Mouse (Mus musculus): ENCODE data around the gene Prr5. TPM values are rescaled to one million over a fixed set of nuclear protein-coding genes. Genes with fewer than 3 reads are reported as not detected.

The Prr5 gene
- polyA plus RNA-seq, 1 experiment from 2014 or later = 12.1 TPM

DNA sequence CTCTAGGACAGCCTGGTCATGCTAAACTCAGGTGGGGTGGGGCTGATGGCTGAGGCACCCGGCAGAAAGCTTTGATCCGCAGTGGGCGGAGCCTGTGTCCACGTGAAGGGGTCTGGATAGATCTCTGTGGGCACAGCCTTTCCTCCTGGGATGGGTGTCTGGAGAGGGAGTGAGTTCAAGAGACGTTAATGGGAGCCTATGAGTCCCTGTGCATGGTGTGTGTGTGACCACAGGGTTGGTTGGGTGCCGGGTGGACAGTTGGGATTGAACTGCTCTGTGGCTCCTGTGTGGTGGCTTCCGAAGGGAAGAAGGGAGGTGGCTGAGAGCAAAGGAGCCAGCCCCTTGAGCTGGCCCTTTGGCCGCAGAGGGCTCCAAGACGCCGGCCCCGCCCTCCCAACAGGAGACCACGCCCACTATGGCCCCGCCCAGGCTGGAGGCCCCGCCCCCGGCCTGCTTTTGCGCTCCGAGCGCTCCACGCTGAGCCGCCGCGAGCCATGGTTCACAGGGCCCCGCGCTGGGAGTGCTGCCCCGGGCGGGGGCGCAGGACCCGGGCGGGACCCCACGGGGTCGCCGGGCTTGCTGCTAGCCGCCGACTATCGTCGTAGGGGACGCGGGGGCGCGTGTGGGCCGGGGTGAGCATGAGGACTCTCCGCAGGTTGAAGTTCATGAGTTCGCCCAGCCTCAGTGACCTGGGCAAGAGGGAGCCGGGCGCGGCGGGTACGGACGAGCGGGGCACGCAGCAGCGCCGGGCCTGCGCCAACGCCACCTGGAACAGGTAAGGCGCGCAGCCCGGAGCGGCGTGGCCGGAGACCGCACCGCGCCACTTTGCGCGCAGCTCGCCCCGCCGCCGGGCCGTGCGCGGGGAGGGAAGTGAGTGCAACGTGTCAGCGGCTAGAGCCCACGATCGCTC lies 11.4 kb downstream of the Prr5 start:
- H3K4me2 ChIP-seq (replicated peaks; ENCODE audit: low read depth, low read length) = peak overlapping the region; percentile 99
- peak overlapping the region; percentile 60 for H3K4me3 ChIP-seq (ENCODE audit: low read depth, low read length)
- DNase-seq (ENCODE audit: low spot score) (peak; percentile 89), ATAC-seq (ENCODE audit: low FRiP score) (peak; percentile 69)
- H3K4me1 ChIP-seq (replicated peaks; ENCODE audit: control insufficient read depth, insufficient read depth, low read length) = no peaks in the 10 kb centered on the region; the same call in 1 of the 2 replicates
- peak overlapping the region; percentile 17; the same call in 1 of the 2 replicates for H3K9ac ChIP-seq (ENCODE audit: low read depth, low read length)
- H3K36me3 ChIP-seq (ENCODE audit: control insufficient read depth, insufficient read depth, low read length) = no peaks in the 10 kb centered on the region
- peaks cover 2% of the 10 kb centered on the region; the same call in 1 of the 2 replicates for H3K27me3 ChIP-seq (ENCODE audit: control insufficient read depth, insufficient read depth, low read length)
- no peak overlapping the region for H3K27ac ChIP-seq (ENCODE audit: low read depth, low read length)
- WGBS = under 1% methylated on average over 65 of the region's 77 CpGs
- H3K9me3 ChIP-seq (ENCODE audit: control insufficient read depth, low read length) = no peaks in the 10 kb centered on the region

DNA sequence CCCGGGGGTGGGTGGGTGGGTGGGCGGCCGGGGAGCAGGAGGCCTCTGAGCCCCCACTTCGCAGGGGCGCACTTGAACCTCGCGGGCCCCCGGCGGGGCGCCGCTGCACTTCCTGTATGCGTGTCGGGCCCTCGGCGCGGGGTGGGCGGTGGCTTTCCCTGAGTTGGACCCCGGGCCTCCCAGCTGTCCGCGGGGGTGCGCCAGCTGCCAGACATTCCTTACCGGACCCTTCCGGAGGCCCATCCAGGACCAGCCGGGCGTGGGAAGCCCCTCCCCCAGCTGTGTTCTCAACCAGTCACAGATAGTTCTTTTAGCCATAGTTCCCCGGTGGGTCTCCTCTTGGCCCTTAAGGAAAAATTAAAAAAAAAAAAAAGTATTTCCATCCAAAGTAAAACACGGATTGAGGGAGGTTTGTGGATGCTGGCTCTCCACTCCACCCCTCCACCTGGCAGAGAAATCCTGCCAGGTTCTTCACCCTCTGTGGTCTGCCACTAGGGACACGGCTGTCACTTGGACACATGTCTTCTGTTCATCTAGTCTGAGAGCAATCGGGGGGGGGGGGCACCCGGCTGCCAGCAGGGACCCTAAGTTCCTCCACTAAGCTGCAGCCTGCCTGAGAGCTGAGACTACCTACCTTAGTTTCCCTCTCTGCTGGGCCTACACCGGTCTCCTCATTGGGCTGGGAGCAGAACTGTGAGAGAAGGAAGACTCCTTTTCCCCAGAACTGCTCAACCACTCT lies 12.2 kb downstream of the Prr5 start:
- DNase-seq (ENCODE audit: low spot score) = peak; percentile 67
- H3K27ac ChIP-seq (ENCODE audit: low read depth, low read length) = no peak overlapping the region
- H3K4me2 ChIP-seq (replicated peaks; ENCODE audit: low read depth, low read length) = peak overlapping the region; percentile 99
- WGBS = 3% methylated on average over 27 of the region's 31 CpGs
- H3K36me3 ChIP-seq (ENCODE audit: control insufficient read depth, insufficient read depth, low read length) = no peaks in the 10 kb centered on the region
- H3K9ac ChIP-seq (ENCODE audit: low read depth, low read length) = no peak overlapping the region; the same call in 1 of the 2 replicates
- H3K9me3 ChIP-seq (ENCODE audit: control insufficient read depth, low read length) = no peaks in the 10 kb centered on the region
- ATAC-seq (ENCODE audit: low FRiP score) = peak; percentile 17; the same call in 1 of the 2 replicates
- no peaks in the 10 kb centered on the region; the same call in 1 of the 2 replicates for H3K4me1 ChIP-seq (replicated peaks; ENCODE audit: control insufficient read depth, insufficient read depth, low read length)
- H3K27me3 ChIP-seq (ENCODE audit: control insufficient read depth, insufficient read depth, low read length) = peaks cover 2% of the 10 kb centered on the region; the same call in 1 of the 2 replicates
- H3K4me3 ChIP-seq (ENCODE audit: low read depth, low read length) = peak overlapping the region; percentile 60

DNA sequence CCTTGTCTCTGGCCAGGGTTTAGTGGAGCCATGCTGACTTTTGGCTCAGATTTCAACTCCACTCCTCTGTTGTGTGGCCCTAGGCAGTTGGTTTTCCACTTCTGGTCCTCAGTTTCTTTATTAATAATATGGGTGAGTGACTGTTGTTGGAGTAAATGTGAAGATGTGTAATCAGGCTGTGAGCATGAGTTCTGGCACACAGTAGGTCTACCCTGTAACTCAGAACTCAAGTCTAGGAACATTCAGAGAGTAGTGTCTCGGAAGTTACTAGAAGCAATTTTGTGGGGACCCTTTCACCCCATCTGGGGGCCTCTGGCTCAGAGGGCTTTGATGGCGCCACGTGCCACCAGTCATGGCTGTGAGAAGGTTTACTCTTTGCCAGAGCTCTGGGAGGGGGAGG lies 12.8 kb downstream of the Prr5 start:
- Histone ChIP-seq H3K9ac (ENCODE audit: low read depth, low read length) (no peak overlapping the region), H3K4me1 (replicated peaks; ENCODE audit: control insufficient read depth, insufficient read depth, low read length) (no peaks in the 10 kb centered on the region; the same call in 1 of the 2 replicates), H3K9me3 (ENCODE audit: control insufficient read depth, low read length) (no peaks in the 10 kb centered on the region), H3K27me3 (ENCODE audit: control insufficient read depth, insufficient read depth, low read length) (peaks cover 2% of the 10 kb centered on the region; the same call in 1 of the 2 replicates), H3K4me3 (ENCODE audit: low read depth, low read length) (no peak overlapping the region), H3K27ac (ENCODE audit: low read depth, low read length) (no peak overlapping the region), H3K4me2 (replicated peaks; ENCODE audit: low read depth, low read length) (no peak overlapping the region; the same call in 1 of the 2 replicates), H3K36me3 (ENCODE audit: control insufficient read depth, insufficient read depth, low read length) (no peaks in the 10 kb centered on the region)
- 67% methylated on average over 3 of the region's 3 CpGs for WGBS
- no peak for ATAC-seq (ENCODE audit: low FRiP score)
- no peak for DNase-seq (ENCODE audit: low spot score)

DNA sequence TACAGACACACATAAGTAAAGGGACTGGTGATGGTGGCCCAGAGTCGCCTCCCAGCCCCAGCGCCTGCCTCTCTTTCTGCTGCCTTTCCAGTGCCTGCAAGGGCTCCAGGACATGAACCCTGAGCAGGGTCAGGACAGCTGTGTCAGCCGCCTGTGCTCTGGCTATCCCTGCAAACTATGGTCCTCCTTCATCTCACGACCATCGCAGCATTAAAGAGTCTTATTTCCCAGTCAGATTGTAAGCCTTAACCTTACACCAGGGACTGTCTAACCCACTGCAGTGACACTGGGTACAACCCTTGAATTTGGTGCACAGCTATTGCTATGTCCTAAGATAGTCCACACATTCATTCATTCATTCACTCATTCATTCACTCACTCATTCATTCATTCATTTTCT lies 13.4 kb downstream of the Prr5 start:
- Histone ChIP-seq H3K9me3 (ENCODE audit: control insufficient read depth, low read length) (no peaks in the 10 kb centered on the region), H3K27ac (ENCODE audit: low read depth, low read length) (no peak overlapping the region), H3K4me2 (replicated peaks; ENCODE audit: low read depth, low read length) (no peak overlapping the region), H3K4me3 (ENCODE audit: low read depth, low read length) (no peak overlapping the region), H3K4me1 (replicated peaks; ENCODE audit: control insufficient read depth, insufficient read depth, low read length) (no peaks in the 10 kb centered on the region; the same call in 1 of the 2 replicates), H3K36me3 (ENCODE audit: control insufficient read depth, insufficient read depth, low read length) (no peaks in the 10 kb centered on the region), H3K27me3 (ENCODE audit: control insufficient read depth, insufficient read depth, low read length) (peaks cover 2% of the 10 kb centered on the region; the same call in 1 of the 2 replicates), H3K9ac (ENCODE audit: low read depth, low read length) (no peak overlapping the region)
- 77% methylated on average over 5 of the region's 5 CpGs for WGBS
- no peak for ATAC-seq (ENCODE audit: low FRiP score)
- DNase-seq (ENCODE audit: low spot score) = no peak

DNA sequence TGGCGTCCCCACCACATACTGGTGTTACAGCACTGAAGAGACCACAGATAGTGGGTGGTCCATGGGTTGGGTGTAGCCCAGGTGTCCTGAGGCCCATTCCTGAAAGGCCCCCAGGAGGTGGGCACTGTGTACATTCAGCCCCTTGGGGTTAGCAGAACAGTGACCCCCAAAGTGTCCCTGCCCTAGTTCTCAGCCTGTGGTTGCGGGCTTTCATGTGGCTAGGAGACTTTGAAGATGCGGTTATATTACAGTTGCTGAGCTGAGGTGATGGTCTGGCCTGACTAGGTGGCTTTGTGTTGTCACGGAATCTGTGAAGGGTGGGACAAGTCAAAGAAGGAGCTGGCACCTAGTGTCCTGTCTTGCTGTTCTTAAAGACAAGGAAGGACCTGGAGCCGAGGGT lies 15.1 kb downstream of the Prr5 start:
- Histone ChIP-seq H3K27ac (ENCODE audit: low read depth, low read length) (no peak overlapping the region), H3K36me3 (ENCODE audit: control insufficient read depth, insufficient read depth, low read length) (no peaks in the 10 kb centered on the region), H3K4me2 (replicated peaks; ENCODE audit: low read depth, low read length) (no peak overlapping the region), H3K9ac (ENCODE audit: low read depth, low read length) (no peak overlapping the region), H3K9me3 (ENCODE audit: control insufficient read depth, low read length) (no peaks in the 10 kb centered on the region), H3K27me3 (ENCODE audit: control insufficient read depth, insufficient read depth, low read length) (peaks cover 2% of the 10 kb centered on the region; the same call in 1 of the 2 replicates), H3K4me3 (ENCODE audit: low read depth, low read length) (no peak overlapping the region), H3K4me1 (replicated peaks; ENCODE audit: control insufficient read depth, insufficient read depth, low read length) (no peaks in the 10 kb centered on the region; the same call in 1 of the 2 replicates)
- ATAC-seq (ENCODE audit: low FRiP score) (no peak), DNase-seq (ENCODE audit: low spot score) (no peak)
- WGBS = 65% methylated on average over 5 of the region's 5 CpGs

DNA sequence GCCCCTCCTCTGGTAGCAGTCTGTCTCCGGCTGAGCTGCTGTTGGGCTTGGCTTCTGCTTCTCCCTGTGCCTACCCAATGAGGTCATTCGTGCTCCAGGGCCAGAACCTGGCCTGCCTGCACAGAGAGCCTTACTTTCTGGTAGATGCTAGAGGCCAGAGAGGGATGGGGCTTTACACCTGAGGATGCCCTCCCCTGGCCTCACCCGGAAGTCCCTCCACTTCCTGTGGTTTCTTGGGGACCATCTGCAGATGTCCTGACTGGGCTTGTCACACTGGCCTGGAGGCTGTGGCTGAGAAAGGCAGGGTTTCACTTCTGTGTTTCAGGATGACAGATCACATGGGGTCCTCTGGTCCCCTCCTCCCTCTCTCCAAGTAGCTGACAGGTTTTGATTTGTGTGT lies 16.0 kb downstream of the Prr5 start:
- Histone ChIP-seq H3K36me3 (ENCODE audit: control insufficient read depth, insufficient read depth, low read length) (no peaks in the 10 kb centered on the region), H3K4me2 (replicated peaks; ENCODE audit: low read depth, low read length) (no peak overlapping the region), H3K27ac (ENCODE audit: low read depth, low read length) (no peak overlapping the region), H3K4me1 (replicated peaks; ENCODE audit: control insufficient read depth, insufficient read depth, low read length) (no peaks in the 10 kb centered on the region; the same call in 1 of the 2 replicates), H3K4me3 (ENCODE audit: low read depth, low read length) (no peak overlapping the region), H3K9ac (ENCODE audit: low read depth, low read length) (no peak overlapping the region), H3K9me3 (ENCODE audit: control insufficient read depth, low read length) (no peaks in the 10 kb centered on the region), H3K27me3 (ENCODE audit: control insufficient read depth, insufficient read depth, low read length) (peaks cover 2% of the 10 kb centered on the region; the same call in 1 of the 2 replicates)
- DNase-seq (ENCODE audit: low spot score) (no peak), ATAC-seq (ENCODE audit: low FRiP score) (no peak)
- WGBS = 68% methylated on average over 3 of the region's 3 CpGs

DNA sequence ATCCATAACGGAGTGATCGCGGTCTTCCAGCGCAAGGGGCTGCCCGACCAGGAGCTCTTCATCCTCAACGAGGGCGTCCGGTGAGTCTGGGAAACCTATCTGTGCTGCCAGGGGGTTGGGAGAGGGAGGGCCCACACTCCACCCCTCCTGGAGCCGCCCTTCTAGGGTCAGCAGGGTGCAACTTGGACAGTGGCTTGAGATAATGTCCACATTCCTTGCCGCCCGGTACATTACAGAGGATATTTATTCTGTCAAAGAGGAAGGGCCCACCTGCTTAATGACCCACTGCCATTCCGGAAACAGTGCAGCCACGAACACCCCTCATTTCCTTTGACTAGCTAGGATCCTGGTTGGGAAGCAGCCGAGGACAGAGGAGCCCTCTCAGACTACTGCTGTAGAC lies 18.5 kb downstream of the Prr5 start:
- DNase-seq (ENCODE audit: low spot score) (no peak), ATAC-seq (ENCODE audit: low FRiP score) (no peak)
- H3K9me3 ChIP-seq (ENCODE audit: control insufficient read depth, low read length) = no peaks in the 10 kb centered on the region
- 79% methylated on average over 14 of the region's 14 CpGs for WGBS
- H3K36me3 ChIP-seq (ENCODE audit: control insufficient read depth, insufficient read depth, low read length) = no peaks in the 10 kb centered on the region
- no peak overlapping the region for H3K9ac ChIP-seq (ENCODE audit: low read depth, low read length)
- H3K27me3 ChIP-seq (ENCODE audit: control insufficient read depth, insufficient read depth, low read length) = no peaks in the 10 kb centered on the region
- no peak overlapping the region for H3K4me3 ChIP-seq (ENCODE audit: low read depth, low read length)
- no peak overlapping the region for H3K27ac ChIP-seq (ENCODE audit: low read depth, low read length)
- H3K4me2 ChIP-seq (replicated peaks; ENCODE audit: low read depth, low read length) = no peak overlapping the region
- H3K4me1 ChIP-seq (replicated peaks; ENCODE audit: control insufficient read depth, insufficient read depth, low read length) = no peaks in the 10 kb centered on the region

DNA sequence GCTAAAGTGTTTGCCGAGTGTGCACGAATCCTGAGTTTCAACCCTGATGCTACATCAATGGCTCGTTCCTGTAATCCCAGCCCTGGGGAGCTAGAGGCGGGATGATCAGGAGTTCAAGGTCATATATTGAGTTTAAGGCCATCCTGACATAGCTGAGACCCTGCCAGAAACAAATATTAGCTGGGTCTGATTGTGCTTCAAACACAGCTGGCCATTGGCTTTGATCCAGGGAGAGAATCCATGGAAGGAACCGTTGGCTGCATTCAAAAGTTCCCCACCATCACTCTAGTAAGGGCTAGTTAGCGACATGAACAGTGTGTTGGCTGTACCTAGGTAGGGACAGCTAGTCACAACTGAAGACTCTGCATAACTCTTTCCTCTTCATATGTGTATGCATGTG lies 19.9 kb downstream of the Prr5 start:
- H3K4me2 ChIP-seq (replicated peaks; ENCODE audit: low read depth, low read length) = no peak overlapping the region
- WGBS = 88% methylated on average over 6 of the region's 6 CpGs
- H3K4me3 ChIP-seq (ENCODE audit: low read depth, low read length) = no peak overlapping the region
- no peak overlapping the region for H3K27ac ChIP-seq (ENCODE audit: low read depth, low read length)
- no peaks in the 10 kb centered on the region for H3K36me3 ChIP-seq (ENCODE audit: control insufficient read depth, insufficient read depth, low read length)
- no peaks in the 10 kb centered on the region for H3K9me3 ChIP-seq (ENCODE audit: control insufficient read depth, low read length)
- no peaks in the 10 kb centered on the region for H3K4me1 ChIP-seq (replicated peaks; ENCODE audit: control insufficient read depth, insufficient read depth, low read length)
- H3K27me3 ChIP-seq (ENCODE audit: control insufficient read depth, insufficient read depth, low read length) = no peaks in the 10 kb centered on the region
- ATAC-seq (ENCODE audit: low FRiP score) (no peak), DNase-seq (ENCODE audit: low spot score) (no peak)
- H3K9ac ChIP-seq (ENCODE audit: low read depth, low read length) = no peak overlapping the region
